8 mouse cellular contexts compared by ENCODE assay signal in genomic region chr13:72623926-72624846, GRCm38 (mm10). TPM values are rescaled to one million over a fixed set of nuclear protein-coding genes. Genes with fewer than 3 reads are reported as not detected.
DNase-seq lines count a peak whose midpoint lies in the region; ATAC-seq and TF ChIP-seq lines count a peak whose summit lies in the region.

No protein-coding gene starts in this region.

- no peaks in the 10 kb centered on the region for H3K36me3 ChIP-seq in ES-Bruce4 (ENCODE audit: control insufficient read depth, insufficient read depth, low read length, poor library complexity, severe bottlenecking)
- no peaks in the 10 kb centered on the region for H3K36me3 ChIP-seq in limb, embryonic 15.5 days

- H3K27me3 ChIP-seq in ES-Bruce4 (ENCODE audit: control insufficient read depth, insufficient read depth, low read length, poor library complexity, severe bottlenecking): peaks cover 9% of the 10 kb centered on the region
- H3K27me3 ChIP-seq in limb, embryonic 15.5 days: peaks cover 86% of the 10 kb centered on the region

- DNase-seq in heart, postnatal 4 days: peak; percentile 56
- peak; percentile 78 for DNase-seq in neural tube, embryonic 10.5 days (ENCODE audit: extremely low spot score, low spot score)
- DNase-seq in urinary bladder, postnatal 10 days (ENCODE audit: low spot score): no peak
- no peak for DNase-seq in right cerebral cortex, adult 18-20 months
- DNase-seq in frontal cortex, postnatal 25 days (ENCODE audit: low spot score in 2 of 2): no peak

- H3K9me3 ChIP-seq in ES-Bruce4 (replicated peaks; ENCODE audit: control insufficient read depth, insufficient read depth, low read length, poor library complexity, severe bottlenecking): no peaks in the 10 kb centered on the region
- no peaks in the 10 kb centered on the region for H3K9me3 ChIP-seq in limb, embryonic 15.5 days

- peak; percentile 7 for TF ChIP-seq CTCF in ES-Bruce4 (IDR thresholded peaks at IDR 0.05; ENCODE audit: low read depth, low read length)
- no peak for TF ChIP-seq CTCF in bone marrow macrophage, adult 2 months (IDR thresholded peaks at IDR 0.05; ENCODE audit: low read depth, low read length)

- no peak for TF ChIP-seq POLR2A in ES-Bruce4 (IDR thresholded peaks at IDR 0.05; ENCODE audit: insufficient read depth, low read length)
- no peak for TF ChIP-seq POLR2A in bone marrow macrophage, adult 2 months (IDR thresholded peaks at IDR 0.05; ENCODE audit: borderline replicate concordance, low read depth, low read length)

- no peak overlapping the region for H3K9ac ChIP-seq in ES-Bruce4 (ENCODE audit: low read depth, poor library complexity, severe bottlenecking)
- H3K9ac ChIP-seq in limb, embryonic 15.5 days: no peak overlapping the region

- no peak for TF ChIP-seq EP300 in ES-Bruce4 (IDR thresholded peaks at IDR 0.05; ENCODE audit: insufficient read depth, low read depth, low read length)

- 1% methylated on average over 46 of the region's 46 CpGs for WGBS in limb, embryonic 15.5 days

- H3K4me2 ChIP-seq in limb, embryonic 15.5 days: peak overlapping the region; percentile 52

- H3K27ac ChIP-seq in ES-Bruce4 (ENCODE audit: insufficient read depth, low read length): no peak overlapping the region
- no peak overlapping the region for H3K27ac ChIP-seq in bone marrow macrophage, adult 2 months (ENCODE audit: insufficient read depth, low read depth, low read length)
- H3K27ac ChIP-seq in limb, embryonic 15.5 days: no peak overlapping the region

- H3K4me3 ChIP-seq in ES-Bruce4 (ENCODE audit: low read depth, low read length): peak overlapping the region; percentile 35
- peak overlapping the region; percentile 56 for H3K4me3 ChIP-seq in bone marrow macrophage, adult 2 months (ENCODE audit: insufficient read depth, low read length)
- H3K4me3 ChIP-seq in limb, embryonic 15.5 days: peak overlapping the region; percentile 35

- ATAC-seq in limb, embryonic 15.5 days (ENCODE audit: insufficient number of reproducible peaks, low FRiP score, low TSS enrichment, low read depth): no peak

- H3K4me1 ChIP-seq in ES-Bruce4 (ENCODE audit: control insufficient read depth, insufficient read depth, low read length): no peaks in the 10 kb centered on the region
- no peaks in the 10 kb centered on the region for H3K4me1 ChIP-seq in bone marrow macrophage, adult 2 months (ENCODE audit: control insufficient read depth, insufficient read depth, low read length)
- peaks cover 32% of the 10 kb centered on the region for H3K4me1 ChIP-seq in limb, embryonic 15.5 days

RNA-seq across cellular contexts. Expression of gene Irx2, which starts 4.4 kb away (rescaled TPM):
- polyA plus RNA-seq in ES-Bruce4 (2011; ENCODE audit: insufficient read depth, insufficient read length, low read depth, missing spikeins): 7.3 and 7.4 TPM in 2 replicates
- polyA plus RNA-seq in bone marrow macrophage, adult 2 months (2012; ENCODE audit: insufficient read depth, insufficient read length, missing spikeins): not detected in 2 replicates
- total RNA-seq in heart, postnatal 4 days (2021): 10 to 100 TPM; 12.4 to 15.5 TPM
- 27.7 and 32.9 TPM in 2 replicates for polyA plus RNA-seq in limb, embryonic 15.5 days (2015; fragmentation: Nextera tagmentation; extraction: Ambion mirVana)

Comparison
In these comparisons a context has a peak if more than half of its experiments do, and no peak if none do; other contexts are left out.
1. DNase-seq: peak in heart, postnatal 4 days (single experiment) and neural tube, embryonic 10.5 days (single experiment); none in urinary bladder, postnatal 10 days (single experiment), right cerebral cortex, adult 18-20 months (single experiment) and frontal cortex, postnatal 25 days (0 of 2).
2. Peak in every context shown above with its lines, with median percentiles within 50 percentile points of each other: H3K4me3 ChIP-seq.